Mouse (Mus musculus): ENCODE data around the gene Gdf15. TPM values are rescaled to one million over a fixed set of nuclear protein-coding genes. Genes with fewer than 3 reads are reported as not detected.

Gene Gdf15
- polyA plus RNA-seq, 2 experiments, result 0.18 to 0.47 TPM

GRCm38 (mm10) chr8:70677451-70678080 lies 45.3 kb upstream of the Gdf15 start:
- ATAC-seq (ENCODE audit: low FRiP score, low read depth), result no peak
- no peak overlapping the region for H3K4me3 ChIP-seq (replicated peaks; ENCODE audit: low read length)
- WGBS, result 96% methylated on average over 15 of the region's 15 CpGs

GRCm38 (mm10) chr8:70675336-70675735 lies 43.1 kb upstream of the Gdf15 start:
- H3K9ac ChIP-seq (ENCODE audit: low read depth, low read length, severe bottlenecking), result no peak overlapping the region
- WGBS, result 94% methylated on average over 1 of the region's 1 CpGs

More at GRCm38 (mm10) chr8:70677451-70678080, 45.3 kb upstream of the Gdf15 start:
- H3K4me2 ChIP-seq (replicated peaks; ENCODE audit: low read depth, low read length, severe bottlenecking), result no peak overlapping the region
- no peak overlapping the region for H3K9ac ChIP-seq (ENCODE audit: low read depth, low read length, severe bottlenecking)
- DNase-seq (ENCODE audit: low spot score), result no peak
- H3K27ac ChIP-seq (replicated peaks; ENCODE audit: low read depth, low read length), result no peak overlapping the region
- H3K27me3 ChIP-seq (ENCODE audit: control insufficient read depth, insufficient read depth, low read length), result no peaks in the 10 kb centered on the region
- peaks cover 15% of the 10 kb centered on the region for H3K4me1 ChIP-seq (ENCODE audit: control insufficient read depth, insufficient read depth, low read length)
- TF ChIP-seq POLR2A (IDR thresholded peaks at IDR 0.05; ENCODE audit: borderline replicate concordance, extremely low read depth, insufficient read depth, insufficient read length), result no peak
- H3K36me3 ChIP-seq (ENCODE audit: control insufficient read depth, insufficient read depth, low read length), result peaks cover 22% of the 10 kb centered on the region
- no peaks in the 10 kb centered on the region for H3K9me3 ChIP-seq (ENCODE audit: control insufficient read depth, low read length)

GRCm38 (mm10) chr8:70674716-70675115 lies 42.5 kb upstream of the Gdf15 start:
- no peak overlapping the region for H3K4me2 ChIP-seq (replicated peaks; ENCODE audit: low read depth, low read length, severe bottlenecking)
- no peak overlapping the region for H3K27ac ChIP-seq (replicated peaks; ENCODE audit: low read depth, low read length)
- H3K36me3 ChIP-seq (ENCODE audit: control insufficient read depth, insufficient read depth, low read length), result peaks cover 22% of the 10 kb centered on the region
- no peak for DNase-seq (ENCODE audit: low spot score)
- ATAC-seq (ENCODE audit: low FRiP score, low read depth), result no peak
- no peaks in the 10 kb centered on the region for H3K9me3 ChIP-seq (ENCODE audit: control insufficient read depth, low read length)
- peaks cover 11% of the 10 kb centered on the region for H3K4me1 ChIP-seq (ENCODE audit: control insufficient read depth, insufficient read depth, low read length)
- H3K27me3 ChIP-seq (ENCODE audit: control insufficient read depth, insufficient read depth, low read length), result no peaks in the 10 kb centered on the region
- no peak overlapping the region for H3K9ac ChIP-seq (ENCODE audit: low read depth, low read length, severe bottlenecking)
- no peak for TF ChIP-seq POLR2A (IDR thresholded peaks at IDR 0.05; ENCODE audit: borderline replicate concordance, extremely low read depth, insufficient read depth, insufficient read length)
- WGBS, result 78% methylated on average over 4 of the region's 4 CpGs
- H3K4me3 ChIP-seq (replicated peaks; ENCODE audit: low read length), result no peak overlapping the region

More at GRCm38 (mm10) chr8:70675336-70675735, 43.1 kb upstream of the Gdf15 start:
- no peak overlapping the region for H3K4me2 ChIP-seq (replicated peaks; ENCODE audit: low read depth, low read length, severe bottlenecking)
- peaks cover 22% of the 10 kb centered on the region for H3K36me3 ChIP-seq (ENCODE audit: control insufficient read depth, insufficient read depth, low read length)
- no peak overlapping the region for H3K27ac ChIP-seq (replicated peaks; ENCODE audit: low read depth, low read length)
- H3K4me3 ChIP-seq (replicated peaks; ENCODE audit: low read length), result no peak overlapping the region
- ATAC-seq (ENCODE audit: low FRiP score, low read depth), result no peak
- no peak for TF ChIP-seq POLR2A (IDR thresholded peaks at IDR 0.05; ENCODE audit: borderline replicate concordance, extremely low read depth, insufficient read depth, insufficient read length)
- no peaks in the 10 kb centered on the region for H3K27me3 ChIP-seq (ENCODE audit: control insufficient read depth, insufficient read depth, low read length)
- DNase-seq (ENCODE audit: low spot score), result no peak
- H3K9me3 ChIP-seq (ENCODE audit: control insufficient read depth, low read length), result no peaks in the 10 kb centered on the region
- peaks cover 11% of the 10 kb centered on the region for H3K4me1 ChIP-seq (ENCODE audit: control insufficient read depth, insufficient read depth, low read length)

- Histone ChIP-seq H3K9ac (ENCODE audit: low read depth, low read length, severe bottlenecking) (peak overlapping the region; percentile 68), H3K4me3 (replicated peaks; ENCODE audit: low read length) (peak overlapping the region; percentile 55), H3K9me3 (ENCODE audit: control insufficient read depth, low read length) (no peaks in the 10 kb centered on the region), H3K4me1 (ENCODE audit: control insufficient read depth, insufficient read depth, low read length) (peaks cover 11% of the 10 kb centered on the region), H3K27ac (replicated peaks; ENCODE audit: low read depth, low read length) (peak overlapping the region; percentile 94), H3K27me3 (ENCODE audit: control insufficient read depth, insufficient read depth, low read length) (no peaks in the 10 kb centered on the region), H3K36me3 (ENCODE audit: control insufficient read depth, insufficient read depth, low read length) (peaks cover 17% of the 10 kb centered on the region), H3K4me2 (replicated peaks; ENCODE audit: low read depth, low read length, severe bottlenecking) (peak overlapping the region; percentile 91)
- TF ChIP-seq POLR2A (IDR thresholded peaks at IDR 0.05; ENCODE audit: borderline replicate concordance, extremely low read depth, insufficient read depth, insufficient read length), result no peak
- DNase-seq (ENCODE audit: low spot score), result no peak
- WGBS, result 75% methylated on average over 3 of the region's 3 CpGs
- ATAC-seq (ENCODE audit: low FRiP score, low read depth), result no peak
These were observed 41.9 kb upstream of the Gdf15 start for GRCm38 (mm10) chr8:70674109-70674508.

GRCm38 (mm10) chr8:70673079-70673856 lies 41.0 kb upstream of the Gdf15 start, which contains the start of gene Lsm4:
Lsm4 (plus strand) TSS chr8:70673248.
- peaks cover 9% of the 10 kb centered on the region for H3K36me3 ChIP-seq (ENCODE audit: control insufficient read depth, insufficient read depth, low read length)
- TF ChIP-seq POLR2A (IDR thresholded peaks at IDR 0.05; ENCODE audit: borderline replicate concordance, extremely low read depth, insufficient read depth, insufficient read length), result peak; percentile 6; the same call in 1 of the 2 replicates
- DNase-seq (ENCODE audit: low spot score), result peak; percentile 100
- H3K4me2 ChIP-seq (replicated peaks; ENCODE audit: low read depth, low read length, severe bottlenecking), result peak within 1 kb of the TSS; percentile 91
- H3K27ac ChIP-seq (replicated peaks; ENCODE audit: low read depth, low read length), result peak within 1 kb of the TSS; percentile 94
- H3K27me3 ChIP-seq (ENCODE audit: control insufficient read depth, insufficient read depth, low read length), result no peaks in the 10 kb centered on the region
- peak within 1 kb of the TSS; percentile 55 for H3K4me3 ChIP-seq (replicated peaks; ENCODE audit: low read length)
- peaks cover 11% of the 10 kb centered on the region for H3K4me1 ChIP-seq (ENCODE audit: control insufficient read depth, insufficient read depth, low read length)
- WGBS, result under 1% methylated on average over 58 of the region's 60 CpGs
- H3K9ac ChIP-seq (ENCODE audit: low read depth, low read length, severe bottlenecking), result peak within 1 kb of the TSS; percentile 68
- peak; percentile 97 for ATAC-seq (ENCODE audit: low FRiP score, low read depth)
- H3K9me3 ChIP-seq (ENCODE audit: control insufficient read depth, low read length), result no peaks in the 10 kb centered on the region

All from limb, embryonic 14.5 days (tissue).